Mouse (Mus musculus) C2C12 (cell line): Measurements from ENCODE around the gene Fmc1. TPM values are rescaled to one million over a fixed set of nuclear protein-coding genes. Genes with fewer than 3 reads are reported as not detected.

Experiments
- H3K27me3 ChIP-seq: one replicate; pipeline ENCODE4 v1.6.1; 2011; ENCODE audit not compliant: control insufficient read depth, insufficient read depth, insufficient read length
- H3K36me3 ChIP-seq: one replicate; pipeline ENCODE4 v1.6.1; 2011; ENCODE audit not compliant: control insufficient read depth, insufficient read depth
- H3K4me3 ChIP-seq: one replicate; pipeline ENCODE4 v1.5.1; 2011; ENCODE audit warnings: mild to moderate bottlenecking, control low read depth; ENCODE audit not compliant: poor library complexity, insufficient read depth, severe bottlenecking
- H3K79me2 ChIP-seq: one replicate; pipeline ENCODE4 v1.6.1; 2011; ENCODE audit not compliant: control insufficient read depth, insufficient read depth
- H3K79me3 ChIP-seq: one replicate; pipeline ENCODE4 v1.6.1; 2011; ENCODE audit warnings: low read depth, control low read depth
- H3ac ChIP-seq: one replicate; pipeline ENCODE3; 2011; ENCODE audit warnings: low read depth; ENCODE audit not compliant: control insufficient read depth, insufficient read length
- CEBPB ChIP-seq: IDR thresholded peaks from one replicate; pipeline ENCODE4 v1.6.1; 2011; ENCODE audit warnings: low read depth, mild to moderate bottlenecking, control low read depth, moderate library complexity
- CTCF ChIP-seq: IDR thresholded peaks from one replicate; pipeline ENCODE4 v1.5.1; 2011; ENCODE audit not compliant: control insufficient read depth, insufficient read depth, insufficient read length
- FOSL1 ChIP-seq: IDR thresholded peaks from one replicate; pipeline ENCODE4 v1.8.0; 2011; ENCODE audit warnings: mild to moderate bottlenecking, low read length; ENCODE audit not compliant: poor library complexity, insufficient read depth, severe bottlenecking
- MAX ChIP-seq: IDR thresholded peaks from one replicate; pipeline ENCODE4 v1.6.1; 2011; ENCODE audit warnings: mild to moderate bottlenecking, control low read depth
- MYOD1 ChIP-seq: IDR thresholded peaks from one replicate; pipeline ENCODE4 v1.6.1; 2011; ENCODE audit warnings: low read depth; ENCODE audit not compliant: control insufficient read depth, insufficient read length
- MYOG ChIP-seq: IDR thresholded peaks from one replicate; pipeline ENCODE4 v1.6.1; 2011; ENCODE audit not compliant: control insufficient read depth, insufficient read length; ENCODE audit errors: extremely low read depth
- USF1 ChIP-seq: IDR thresholded peaks from one replicate; pipeline ENCODE4 v1.6.1; 2011; ENCODE audit warnings: low read depth, mild to moderate bottlenecking, control low read depth, moderate library complexity
- microRNA-seq: library from miRNA; unstranded; fragments of <30 nt; microRNA quantifications from one replicate; pipeline ENCODE4, GENCODE M21; 2019; ENCODE audit warnings: borderline microRNAs expressed
- polyA plus RNA-seq: library from polyadenylated mRNA; unstranded; fragments of >200 nt; fragmentation: generic; extraction: Trizol; gene quantifications from one replicate; pipeline ENCODE4 v1.2.1, GENCODE M21; 2012; ENCODE audit warnings: missing spikeins

Fmc1 gene
- polyA plus RNA-seq, 1 experiment, result 109 TPM

DNA sequence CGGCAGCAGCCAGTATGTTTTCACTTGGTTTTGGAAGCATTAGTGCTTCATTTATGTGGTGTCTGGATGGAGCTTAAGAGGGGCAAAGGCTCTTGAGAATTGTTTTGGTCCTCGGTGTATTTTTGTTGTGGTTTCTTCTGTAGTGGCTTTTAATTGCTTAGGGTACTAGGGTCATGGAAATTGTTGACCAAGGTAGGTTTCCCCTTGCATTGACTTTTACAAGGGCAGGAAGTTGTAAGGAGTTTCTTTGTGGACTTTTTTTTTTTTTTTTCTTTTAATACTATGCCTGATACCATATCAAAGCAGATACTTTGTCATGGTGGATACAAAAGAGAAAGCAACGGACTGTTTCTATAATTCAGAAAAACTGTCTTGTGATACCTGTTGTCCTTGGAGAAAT is 48.4 kb downstream of the Fmc1 start:
- H3K4me3 ChIP-seq, result no peak overlapping the region
- no peak overlapping the region for H3ac ChIP-seq
- TF ChIP-seq CTCF (no peak), CEBPB (no peak), MAX (no peak), USF1 (no peak), MYOD1 (no peak), FOSL1 (no peak), MYOG (no peak)
- H3K27me3 ChIP-seq, result no peaks in the 10 kb centered on the region
- peaks cover 57% of the 10 kb centered on the region for H3K79me3 ChIP-seq
- peaks cover 88% of the 10 kb centered on the region for H3K36me3 ChIP-seq
- H3K79me2 ChIP-seq, result peaks cover 83% of the 10 kb centered on the region

Small RNAs within 50 kb of the gene (microRNA-seq; reads per million reads assigned to microRNA genes)
- gene Mir7670, result 0.12 reads per million

Other genes with a start within 250 kb of the Fmc1 start
- 1.7 TPM for gene Zc3hav1l, start 234.2 kb upstream of the Fmc1 start, polyA plus RNA-seq
- gene Zc3hav1, start 178.9 kb upstream of the Fmc1 start, polyA plus RNA-seq, result 20.3 TPM
- gene Ttc26, start 152.0 kb upstream of the Fmc1 start, polyA plus RNA-seq, result 2.1 TPM
- 1.8 TPM for gene Ubn2, start 99.6 kb upstream of the Fmc1 start, polyA plus RNA-seq
- gene Luc7l2, start 17.8 kb downstream of the Fmc1 start, polyA plus RNA-seq, result 30.5 TPM
- 3.4 TPM for gene Klrg2, start 103.7 kb downstream of the Fmc1 start, polyA plus RNA-seq
- 0.18 TPM for gene Clec2l, start 129.6 kb downstream of the Fmc1 start, polyA plus RNA-seq